Mouse (Mus musculus) embryo, embryonic 11.5 days (tissue): ENCODE data around the gene Tsn.

ENCODE experiments used
- DNase-seq: peaks from one replicate; pipeline ENCODE4 v3.0.0-alpha.2; 2012; ENCODE audit warnings: low read depth, low spot score

Tsn gene

GRCm38 (mm10) chr1:118311622-118312326 is at the start of gene Tsn:
TSS of gene Tsn (minus strand) at chr1:118311739.
- DNase-seq: no peak

GRCm38 (mm10) chr1:118359071-118359761 is 47.7 kb upstream of the Tsn start:
- DNase-seq: no peak

- DNase-seq: no peak
These were observed 38.4 kb upstream of the Tsn start for GRCm38 (mm10) chr1:118349922-118350321.

- no peak for DNase-seq
These were observed 32.3 kb upstream of the Tsn start for GRCm38 (mm10) chr1:118343649-118344435.

- no peak for DNase-seq
These were observed 26.4 kb upstream of the Tsn start for GRCm38 (mm10) chr1:118337921-118338320.

GRCm38 (mm10) chr1:118335847-118336246 is 24.3 kb upstream of the Tsn start:
- no peak for DNase-seq

GRCm38 (mm10) chr1:118334749-118335713 is 23.5 kb upstream of the Tsn start:
- no peak for DNase-seq

- DNase-seq: peak; percentile 89
These were observed 10.2 kb upstream of the Tsn start, which contains the start of gene Nifk for GRCm38 (mm10) chr1:118321661-118322201. TSS of gene Nifk (plus strand) at chr1:118321839.

GRCm38 (mm10) chr1:118320696-118321095 is 9.2 kb upstream of the Tsn start:
- DNase-seq: no peak

GRCm38 (mm10) chr1:118310780-118311621 is 538 bp downstream of the Tsn start:
- peak; percentile 88 for DNase-seq

- DNase-seq: no peak
These were observed 13.8 kb downstream of the Tsn start for GRCm38 (mm10) chr1:118297719-118298118.

- no peak for DNase-seq
These were observed 14.9 kb downstream of the Tsn start for GRCm38 (mm10) chr1:118296673-118297072.

GRCm38 (mm10) chr1:118294826-118295225 is 16.7 kb downstream of the Tsn start:
- no peak for DNase-seq

- no peak for DNase-seq
These were observed 17.3 kb downstream of the Tsn start for GRCm38 (mm10) chr1:118294192-118294591.

- DNase-seq: no peak
These were observed 19.2 kb downstream of the Tsn start for GRCm38 (mm10) chr1:118292291-118292690.

- DNase-seq: peak; percentile 20
These were observed 36.4 kb downstream of the Tsn start for GRCm38 (mm10) chr1:118275139-118275538.

- no peak for DNase-seq
These were observed 59.6 kb downstream of the Tsn start for GRCm38 (mm10) chr1:118251931-118252330.
